In genomic region chr9:50298389-50298788, GRCm38 (mm10) we compare ENCODE assay signal across 17 mouse cellular contexts. TPM values are rescaled to one million over a fixed set of nuclear protein-coding genes. Genes with fewer than 3 reads are reported as not detected.
DNase-seq lines count a peak whose midpoint lies in the region; ATAC-seq and TF ChIP-seq lines count a peak whose summit lies in the region.
"Had no signal": no experiment of that assay in that cellular context is flagged by ENCODE, and none has a peak within 500 bp of the region (broad histone marks: within the 10 kb centered on the region; RNA-seq: fewer than 3 reads in every experiment).

No protein-coding gene starts in this region.

- no peak overlapping the region for H3K4me3 ChIP-seq in intestine, embryonic 16.5 days (ENCODE audit: low read length)
- H3K4me3 ChIP-seq in intestine, postnatal 0 days (ENCODE audit: low read depth, low read length) = no peak overlapping the region
- H3K4me3 ChIP-seq in lung, postnatal 0 days (ENCODE audit: low read depth, low read length) = no peak overlapping the region
- H3K4me3 ChIP-seq: forebrain, embryonic 12.5 days; kidney, embryonic 15.5 days; limb, embryonic 12.5 days had no signal

- H3K27me3 ChIP-seq in intestine, embryonic 16.5 days (replicated peaks; ENCODE audit: control insufficient read depth, insufficient read depth, low read length) = no peaks in the 10 kb centered on the region
- no peaks in the 10 kb centered on the region for H3K27me3 ChIP-seq in intestine, postnatal 0 days (replicated peaks; ENCODE audit: control insufficient read depth, insufficient read depth, low read length)
- H3K27me3 ChIP-seq in lung, postnatal 0 days (replicated peaks; ENCODE audit: insufficient read depth, low read length) = no peaks in the 10 kb centered on the region
- H3K27me3 ChIP-seq: forebrain, embryonic 12.5 days; kidney, embryonic 15.5 days; limb, embryonic 12.5 days had no signal

- no peak for TF ChIP-seq POLR2A in brain, embryonic 14.5 days (IDR thresholded peaks at IDR 0.05; ENCODE audit: borderline replicate concordance, extremely low read depth, insufficient read depth, insufficient read length, poor library complexity, severe bottlenecking)

- H3K4me2 ChIP-seq in intestine, embryonic 16.5 days (ENCODE audit: low read depth, low read length) = no peak overlapping the region
- H3K4me2 ChIP-seq in intestine, postnatal 0 days (replicated peaks; ENCODE audit: low read depth) = no peak overlapping the region
- H3K4me2 ChIP-seq in lung, postnatal 0 days (replicated peaks; ENCODE audit: low read depth, low read length) = no peak overlapping the region
- H3K4me2 ChIP-seq: forebrain, embryonic 12.5 days; kidney, embryonic 15.5 days; limb, embryonic 12.5 days had no signal

- no peak for DNase-seq in lung, postnatal 0 days (ENCODE audit: low spot score)
- DNase-seq in lung, adult 18-20 months = no peak
- peak; percentile 63 for DNase-seq in brain, embryonic 14.5 days (ENCODE audit: low read depth)
- DNase-seq in gastrocnemius, adult 8-10 months (ENCODE audit: low spot score in 2 of 2) = no peak
- DNase-seq in ovary, postnatal 14 days (ENCODE audit: low spot score) = no peak
- DNase-seq: adrenal gland, postnatal 36 days; embryo, embryonic 11 days; heart, adult 18-20 months; right cerebral cortex, adult 18-20 months; thymus, adult 2 months had no signal

- H3K9me3 ChIP-seq in intestine, embryonic 16.5 days (ENCODE audit: control insufficient read depth, low read length) = no peaks in the 10 kb centered on the region
- no peaks in the 10 kb centered on the region for H3K9me3 ChIP-seq in intestine, postnatal 0 days (ENCODE audit: control insufficient read depth)
- no peaks in the 10 kb centered on the region for H3K9me3 ChIP-seq in lung, postnatal 0 days (ENCODE audit: low read length)
- H3K9me3 ChIP-seq: forebrain, embryonic 12.5 days; kidney, embryonic 15.5 days; limb, embryonic 12.5 days had no signal

- 41% methylated on average over 2 of the region's 2 CpGs for WGBS in intestine, embryonic 16.5 days
- 40% methylated on average over 2 of the region's 2 CpGs for WGBS in intestine, postnatal 0 days
- WGBS in lung, postnatal 0 days = 12% methylated on average over 2 of the region's 2 CpGs

- no peak for TF ChIP-seq CTCF in intestine, postnatal 0 days (IDR thresholded peaks at IDR 0.05; ENCODE audit: low read depth)
- TF ChIP-seq CTCF in lung, postnatal 0 days (IDR thresholded peaks at IDR 0.05) = no peak
- no peak for TF ChIP-seq CTCF in brain, embryonic 14.5 days (IDR thresholded peaks at IDR 0.05; ENCODE audit: borderline replicate concordance, extremely low read depth, insufficient read depth, insufficient read length)

- ATAC-seq in intestine, embryonic 16.5 days = peak; percentile 40; the same call in 1 of the 2 replicates
- no peak for ATAC-seq in intestine, postnatal 0 days
- ATAC-seq in lung, postnatal 0 days = peak; percentile 17; the same call in 1 of the 2 replicates
- ATAC-seq: inflammation-experienced regulatory T-cells, adult 6 months; midbrain, embryonic 16.5 days had no signal

- no peak overlapping the region for H3K27ac ChIP-seq in intestine, embryonic 16.5 days (ENCODE audit: low read length)
- no peak overlapping the region for H3K27ac ChIP-seq in intestine, postnatal 0 days (ENCODE audit: low read depth, low read length)
- no peak overlapping the region for H3K27ac ChIP-seq in lung, postnatal 0 days (ENCODE audit: low read length)
- H3K27ac ChIP-seq: forebrain, embryonic 12.5 days; kidney, embryonic 15.5 days; limb, embryonic 12.5 days had no signal

- no peak for TF ChIP-seq EP300 in lung, postnatal 0 days (IDR thresholded peaks at IDR 0.05)

- H3K36me3 ChIP-seq in intestine, embryonic 16.5 days (ENCODE audit: control insufficient read depth, insufficient read depth, low read length) = no peaks in the 10 kb centered on the region
- no peaks in the 10 kb centered on the region for H3K36me3 ChIP-seq in intestine, postnatal 0 days (ENCODE audit: control insufficient read depth, insufficient read depth)
- no peaks in the 10 kb centered on the region for H3K36me3 ChIP-seq in lung, postnatal 0 days (ENCODE audit: insufficient read depth, low read length)
- H3K36me3 ChIP-seq: forebrain, embryonic 12.5 days; kidney, embryonic 15.5 days; limb, embryonic 12.5 days had no signal

- no peak overlapping the region for H3K9ac ChIP-seq in intestine, embryonic 16.5 days (ENCODE audit: low read depth, low read length)
- no peak overlapping the region for H3K9ac ChIP-seq in intestine, postnatal 0 days (ENCODE audit: low read depth, low read length)
- no peak overlapping the region for H3K9ac ChIP-seq in lung, postnatal 0 days (replicated peaks; ENCODE audit: low read depth)
- H3K9ac ChIP-seq: forebrain, embryonic 12.5 days; kidney, embryonic 15.5 days; limb, embryonic 12.5 days had no signal

- H3K4me1 ChIP-seq in intestine, embryonic 16.5 days (ENCODE audit: control insufficient read depth, insufficient read depth, low read length) = no peaks in the 10 kb centered on the region
- H3K4me1 ChIP-seq in intestine, postnatal 0 days (replicated peaks; ENCODE audit: control insufficient read depth, insufficient read depth, low read length) = no peaks in the 10 kb centered on the region
- H3K4me1 ChIP-seq in lung, postnatal 0 days (ENCODE audit: insufficient read depth, low read depth, low read length) = no peaks in the 10 kb centered on the region
- H3K4me1 ChIP-seq: kidney, embryonic 15.5 days; limb, embryonic 12.5 days had no signal

RNA-seq across cellular contexts. Expression of gene Rpl10-ps3, which starts 46.4 kb away (rescaled TPM):
- 232 and 271 TPM in 2 replicates for polyA plus RNA-seq in intestine, embryonic 16.5 days (2015; fragmentation: Nextera tagmentation; extraction: Ambion mirVana)
- polyA plus RNA-seq in intestine, postnatal 0 days (2015; fragmentation: Nextera tagmentation; extraction: Ambion mirVana) = 148 and 174 TPM in 2 replicates
- polyA plus RNA-seq in lung, postnatal 0 days (2015; fragmentation: Nextera tagmentation; extraction: Ambion mirVana) = 206 and 214 TPM in 2 replicates
- polyA plus RNA-seq in brain, embryonic 14.5 days (2012; rRNA removed) = 77.6 and 125 TPM in 2 replicates
- total RNA-seq in gastrocnemius, adult 8-10 months (2022) = 100 to 1,000 TPM; 487 to 681 (median 590) TPM
